Mouse (Mus musculus): Measurements from ENCODE around the gene Cryl1.

Cryl1 gene

DNA sequence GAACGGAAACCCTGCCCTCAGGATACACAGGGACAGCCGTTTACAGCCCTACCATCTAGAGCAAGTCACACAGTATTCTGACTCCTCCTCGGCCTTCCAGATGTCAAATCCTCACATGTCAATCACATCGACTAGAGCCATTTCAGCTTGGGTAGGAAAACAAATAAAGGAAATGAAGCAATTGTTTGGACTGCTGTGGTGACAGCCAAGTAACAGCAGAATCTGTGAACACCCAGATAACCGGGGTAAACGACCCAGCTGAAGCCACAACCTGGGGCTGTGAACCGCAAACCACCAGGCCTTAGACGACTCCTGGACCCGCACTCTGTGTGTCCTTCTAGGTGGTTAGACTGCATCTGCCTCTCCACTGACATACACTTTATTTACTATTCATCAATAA, 23.1 kb downstream of the Cryl1 start:
- in situ Hi-C loops (cut with MseI, MboI) = no loop called here

- in situ Hi-C loops (cut with MseI, MboI) = loop anchor here in 1 of 2 experiments (5.0 kb wide), 1 partner anchor 35 kb away; no protein-coding TSS in a partner anchor
Measured at GRCm38 (mm10) chr14:57372348-57373102, 25.8 kb downstream of the Cryl1 start.

GRCm38 (mm10) chr14:57367327-57367726, 31.0 kb downstream of the Cryl1 start:
- in situ Hi-C loops (cut with MseI, MboI) = no loop called here

DNA sequence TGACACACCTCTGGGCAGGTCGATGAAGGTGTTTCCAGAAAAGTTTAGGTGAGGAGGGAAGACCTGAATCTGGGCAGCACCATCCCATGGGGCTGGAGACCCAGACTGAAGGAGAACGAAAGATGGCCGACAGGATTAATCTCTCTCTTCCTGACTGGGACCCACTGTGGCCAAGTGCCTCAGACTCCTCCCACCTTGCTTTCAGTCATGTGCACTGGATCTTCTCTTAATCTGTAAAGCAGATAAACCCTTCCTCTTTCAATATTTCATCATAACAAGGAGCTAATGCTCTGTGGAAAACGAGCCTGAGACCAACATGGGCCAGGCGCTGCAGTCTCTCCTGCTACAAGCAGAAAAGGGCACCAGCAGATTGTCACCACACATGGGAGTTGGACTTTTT, 31.6 kb downstream of the Cryl1 start:
- in situ Hi-C loops (cut with MseI, MboI) = no loop called here

GRCm38 (mm10) chr14:57365341-57365740, 33.0 kb downstream of the Cryl1 start:
- in situ Hi-C loops (cut with MseI, MboI) = no loop called here

- in situ Hi-C loops (cut with MseI, MboI) = loop anchor here (5.0 kb wide), 2 partner anchors 252 to 257 kb away; no protein-coding TSS in a partner anchor
Measured at GRCm38 (mm10) chr14:57363833-57364232, 34.5 kb downstream of the Cryl1 start.

- in situ Hi-C loops (cut with MseI, MboI) = loop anchor here (5.0 kb wide), 2 partner anchors 251 to 256 kb away; no protein-coding TSS in a partner anchor
Measured at GRCm38 (mm10) chr14:57362726-57363660, 35.3 kb downstream of the Cryl1 start.

- in situ Hi-C loops (cut with MseI, MboI) = no loop called here
Measured at GRCm38 (mm10) chr14:57357030-57357429, 41.3 kb downstream of the Cryl1 start.

DNA sequence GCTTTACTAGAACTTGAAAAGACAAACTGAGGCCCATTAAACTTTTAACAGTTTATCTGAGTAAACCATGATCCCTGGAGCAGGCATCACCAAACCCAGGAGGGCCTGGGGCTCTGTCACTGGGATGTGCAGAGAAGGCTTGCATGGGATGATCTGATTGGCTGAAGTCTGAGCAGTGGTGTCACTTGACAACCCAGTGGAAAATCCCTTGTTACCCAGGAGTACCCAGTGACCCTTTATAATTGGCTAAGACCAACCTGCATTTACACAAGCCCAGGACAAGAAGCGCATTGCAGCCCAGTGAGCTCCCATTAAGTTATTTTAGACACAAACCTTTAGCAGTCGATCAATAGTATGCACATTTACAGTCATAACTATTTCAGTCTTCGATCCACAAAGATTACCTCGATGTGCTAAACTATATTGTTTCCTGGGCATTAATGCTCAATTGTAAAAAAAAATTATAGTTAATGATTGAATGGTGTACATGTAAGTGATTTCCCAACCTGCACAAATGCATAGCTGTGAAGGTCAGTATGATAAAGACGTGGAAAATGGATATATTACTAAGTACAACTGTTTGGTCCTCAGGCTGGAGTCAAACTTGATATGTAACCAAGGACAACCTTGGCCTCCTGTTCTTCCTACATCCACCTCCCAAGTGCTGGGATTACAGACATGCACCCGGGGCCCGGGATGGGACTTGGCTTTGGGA, 46.7 kb downstream of the Cryl1 start:
- in situ Hi-C loops (cut with MseI, MboI) = no loop called here

GRCm38 (mm10) chr14:57349955-57350354, 48.4 kb downstream of the Cryl1 start:
- in situ Hi-C loops (cut with MseI, MboI) = no loop called here

DNA sequence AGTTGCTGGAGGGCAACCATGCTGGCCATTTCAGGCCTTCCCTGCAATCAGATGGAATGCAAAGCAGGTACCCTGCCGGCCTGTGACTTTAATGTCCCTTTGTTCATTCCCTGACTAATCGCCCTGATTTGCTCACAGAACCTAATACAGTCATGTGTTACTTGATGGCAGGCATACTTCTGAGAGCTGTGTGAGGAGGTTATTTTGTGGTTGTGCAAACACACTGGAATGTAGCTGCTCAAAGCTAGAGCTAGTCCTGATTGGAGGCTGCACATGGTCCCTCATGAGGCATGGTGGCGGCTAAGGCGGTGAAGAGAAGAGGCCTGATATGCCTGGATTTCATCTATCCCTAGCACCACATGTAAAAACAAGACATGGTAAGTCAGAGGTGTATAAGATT, 50.2 kb downstream of the Cryl1 start:
- in situ Hi-C loops (cut with MseI, MboI) = no loop called here

DNA sequence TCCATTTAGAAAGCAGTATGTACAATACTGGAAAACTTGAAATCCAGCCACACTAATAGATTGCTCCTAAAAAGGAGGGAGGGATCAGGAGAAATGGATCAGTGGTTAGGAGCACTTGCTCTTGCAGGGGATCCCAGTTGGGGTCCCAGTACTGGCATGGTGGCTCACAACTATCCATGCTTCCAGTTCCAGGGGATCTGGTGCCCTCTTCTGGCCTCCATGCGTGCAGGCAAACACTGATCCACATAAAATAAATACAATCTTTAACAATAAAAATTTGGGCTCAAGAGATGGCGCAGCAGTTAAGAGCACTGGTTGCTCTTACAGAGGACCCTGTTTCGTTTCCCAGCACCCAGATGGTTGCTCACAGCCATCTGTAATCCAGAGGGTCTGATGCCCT, 52.2 kb downstream of the Cryl1 start:
- in situ Hi-C loops (cut with MseI, MboI) = no loop called here

DNA sequence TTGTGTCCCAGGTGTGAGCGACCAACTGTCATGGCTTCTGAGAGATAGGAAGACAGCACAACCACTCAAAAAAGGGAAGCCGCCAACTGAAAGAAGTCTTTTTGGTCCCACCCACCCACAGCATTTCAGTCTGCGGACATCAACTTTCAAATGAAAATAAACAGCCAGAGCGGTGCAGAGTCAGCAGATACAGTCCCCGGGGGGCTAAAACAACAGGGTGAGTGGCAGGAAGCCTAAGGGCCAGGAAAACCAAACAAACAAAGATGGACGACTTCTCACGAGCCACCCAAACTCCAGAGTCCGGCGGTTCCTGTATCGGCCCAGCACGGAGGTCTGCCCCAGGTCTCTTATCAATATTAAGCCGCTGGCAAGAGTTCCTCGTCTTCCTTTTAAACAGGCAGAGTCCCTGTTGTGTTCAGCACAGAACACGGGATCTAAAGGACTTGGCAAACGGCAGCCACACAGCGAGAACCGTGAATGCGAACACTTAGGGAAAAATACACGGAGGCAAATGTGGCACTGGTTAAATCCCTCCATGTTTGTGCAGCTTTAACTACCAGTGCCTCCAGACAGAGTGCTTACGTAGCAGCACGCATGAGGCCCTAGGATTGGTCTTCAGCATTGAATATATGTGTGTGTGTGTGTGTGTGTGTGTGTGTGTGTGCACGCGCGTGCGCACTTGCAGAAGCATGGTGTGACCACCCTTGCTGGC, 53.4 kb downstream of the Cryl1 start:
- in situ Hi-C loops (cut with MseI, MboI) = no loop called here

GRCm38 (mm10) chr14:57343057-57343750, 55.1 kb downstream of the Cryl1 start:
- in situ Hi-C loops (cut with MseI, MboI) = no loop called here

GRCm38 (mm10) chr14:57342316-57343055, 55.8 kb downstream of the Cryl1 start:
- in situ Hi-C loops (cut with MseI, MboI) = no loop called here

- in situ Hi-C loops (cut with MseI, MboI) = no loop called here
Measured at GRCm38 (mm10) chr14:57338666-57339065, 59.7 kb downstream of the Cryl1 start.

- in situ Hi-C loops (cut with MseI, MboI) = no loop called here
Measured at GRCm38 (mm10) chr14:57334833-57335232, 63.5 kb downstream of the Cryl1 start.

GRCm38 (mm10) chr14:57332503-57332902, 65.8 kb downstream of the Cryl1 start:
- in situ Hi-C loops (cut with MseI, MboI) = no loop called here

- in situ Hi-C loops (cut with MseI, MboI) = no loop called here
Measured at GRCm38 (mm10) chr14:57331097-57331496, 67.2 kb downstream of the Cryl1 start.

- in situ Hi-C loops (cut with MseI, MboI) = no loop called here
Measured at GRCm38 (mm10) chr14:57329600-57329999, 68.7 kb downstream of the Cryl1 start.

Data from mouse trophoblast stem cell (cell line).